Mouse (Mus musculus): ENCODE measurements around the gene Dgat2.

DNA sequence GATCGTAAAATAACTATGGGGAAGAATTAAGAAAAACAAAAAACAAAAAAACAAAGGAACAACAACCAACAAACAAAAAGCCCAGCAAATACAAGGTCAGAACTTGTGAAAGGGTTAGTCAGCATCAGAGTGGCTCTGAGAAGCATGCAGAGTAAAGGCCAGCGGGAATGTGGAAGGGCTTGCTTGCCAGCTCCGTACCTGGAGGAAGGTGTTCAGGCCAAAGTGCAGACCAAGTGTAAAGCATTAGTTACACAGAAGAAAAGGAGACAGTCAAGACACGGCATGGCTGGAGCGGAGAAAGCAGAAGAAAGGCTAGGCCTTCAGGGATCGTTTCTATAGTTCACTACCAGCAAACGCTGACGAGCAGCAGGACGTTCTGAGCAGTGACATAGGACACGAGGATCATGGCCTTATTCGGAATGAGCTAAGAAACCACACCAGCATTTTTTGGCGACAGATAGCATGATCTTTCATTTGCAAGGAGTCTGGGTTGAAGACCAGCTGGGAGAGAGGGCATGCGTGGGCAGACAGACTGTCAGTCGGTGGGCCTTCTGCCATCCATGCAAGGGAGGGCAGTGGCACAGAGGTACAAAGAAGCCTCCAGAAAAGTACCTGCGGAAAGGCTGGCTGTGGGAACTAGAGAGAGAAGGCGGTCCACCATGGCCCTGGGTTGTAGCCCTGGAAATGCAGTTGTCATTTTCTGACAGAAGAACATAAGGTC lies 68.4 kb downstream of the Dgat2 start:
- TF ChIP-seq POLR2A (IDR thresholded peaks at IDR 0.05; ENCODE audit: low read depth, low read length) (no peak), CTCF (conservative IDR thresholded peaks at IDR 0.05 in 1 of 2, IDR thresholded peaks at IDR 0.05 in 1 of 2; ENCODE audit: low read depth in 2 of 2, low read length in 2 of 2) (no peak), E2F4 (IDR thresholded peaks at IDR 0.05; ENCODE audit: insufficient replicate concordance, low read depth, low read length) (no peak), IRF4 (IDR thresholded peaks at IDR 0.05; ENCODE audit: low read depth, low read length) (no peak), SIN3A (IDR thresholded peaks at IDR 0.05; ENCODE audit: low read length) (no peak)

Data from CH12.LX (cell line).